In the genomic region with DNA sequence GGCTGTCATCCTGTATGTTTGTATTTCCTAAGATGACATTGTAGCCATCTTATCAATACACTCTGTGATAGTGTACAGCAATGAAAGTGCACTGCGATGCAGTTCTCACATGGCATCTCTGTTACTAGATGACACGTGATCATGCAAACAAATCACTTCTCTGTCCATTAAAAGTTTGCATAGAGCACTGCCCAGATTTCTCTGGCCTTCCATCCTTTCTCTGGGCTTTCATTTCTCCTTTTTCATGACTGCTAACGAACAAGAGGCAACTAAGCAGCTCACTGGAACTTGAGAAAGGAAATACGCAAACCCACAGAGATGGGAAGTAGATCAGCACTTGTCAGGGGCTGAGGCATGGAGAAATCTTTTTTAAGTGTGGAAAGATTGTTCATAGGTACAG, we compare ENCODE assay signal across 21 mouse cellular contexts. TPM values are rescaled to one million over a fixed set of nuclear protein-coding genes. Genes with fewer than 3 reads are reported as not detected.
DNase-seq lines count a peak whose midpoint lies in the region; ATAC-seq and TF ChIP-seq lines count a peak whose summit lies in the region.
"Had no signal": no experiment of that assay in that cellular context is flagged by ENCODE, and none has a peak within 500 bp of the region (broad histone marks: within the 10 kb centered on the region; RNA-seq: fewer than 3 reads in every experiment).

No protein-coding gene starts in this region.

- H3K9me3 ChIP-seq in liver, postnatal 0 days (ENCODE audit: low read length) = no peaks in the 10 kb centered on the region
- no peaks in the 10 kb centered on the region for H3K9me3 ChIP-seq in hindbrain, postnatal 0 days (ENCODE audit: low read length)
- H3K9me3 ChIP-seq: embryonic facial prominence, embryonic 12.5 days; heart, embryonic 12.5 days; hindbrain, embryonic 12.5 days; limb, embryonic 15.5 days; liver, embryonic 15.5 days had no signal

- H3K27me3 ChIP-seq in liver, adult 2 months (ENCODE audit: control insufficient read depth, insufficient read depth, low read length) = 0 out of 2 replicates have a peak, but pooled peaks cover 3% of the 10 kb centered on the region
- H3K27me3 ChIP-seq in liver, postnatal 0 days (ENCODE audit: insufficient read depth, low read length) = 0 out of 2 replicates have a peak, but pooled peaks cover 3% of the 10 kb centered on the region
- H3K27me3 ChIP-seq in hindbrain, postnatal 0 days (ENCODE audit: insufficient read depth, low read length) = no peaks in the 10 kb centered on the region
- H3K27me3 ChIP-seq: embryonic facial prominence, embryonic 12.5 days; heart, embryonic 12.5 days; hindbrain, embryonic 12.5 days; limb, embryonic 15.5 days had no signal

- DNase-seq in liver, adult 2 months (ENCODE audit: extremely low read depth, low read depth, low spot score) = peak; percentile 53
- DNase-seq in liver, postnatal 0 days = no peak
- peak; percentile 23 for DNase-seq in skeletal muscle tissue, adult 2 months (ENCODE audit: low read depth, low spot score)
- DNase-seq in hindbrain, postnatal 0 days (ENCODE audit: low spot score) = no peak
- no peak for DNase-seq in B cell, adult 2 months
- DNase-seq: adrenal gland, postnatal 25 days; cerebellum, adult 11 months; gastrocnemius, postnatal 25 days; kidney, adult 11 months; left cerebral cortex, postnatal 4 days; thymus, adult 18-20 months; thymus, postnatal 4 days had no signal

- TF ChIP-seq CTCF in liver, adult 2 months (IDR thresholded peaks at IDR 0.05; ENCODE audit: low read depth, low read length) = no peak
- no peak for TF ChIP-seq CTCF in liver, postnatal 0 days (IDR thresholded peaks at IDR 0.05; ENCODE audit: low read depth)
- no peak for TF ChIP-seq CTCF in bone marrow macrophage, adult 2 months (IDR thresholded peaks at IDR 0.05; ENCODE audit: low read depth, low read length)
- no peak for TF ChIP-seq CTCF in hindbrain, postnatal 0 days (IDR thresholded peaks at IDR 0.05; ENCODE audit: low read depth)

- no peak for TF ChIP-seq POLR2A in liver, adult 2 months (IDR thresholded peaks at IDR 0.05; ENCODE audit: extremely low read depth, insufficient read depth, low read length)
- no peak for TF ChIP-seq POLR2A in bone marrow macrophage, adult 2 months (IDR thresholded peaks at IDR 0.05; ENCODE audit: borderline replicate concordance, low read depth, low read length)

- H3K27ac ChIP-seq in liver, adult 2 months (replicated peaks; ENCODE audit: insufficient read depth, low read depth, low read length) = no peak overlapping the region
- no peak overlapping the region for H3K27ac ChIP-seq in liver, postnatal 0 days (ENCODE audit: low read depth)
- peak overlapping the region; percentile 100 for H3K27ac ChIP-seq in bone marrow macrophage, adult 2 months (ENCODE audit: insufficient read depth, low read depth, low read length)
- H3K27ac ChIP-seq in hindbrain, postnatal 0 days = no peak overlapping the region
- H3K27ac ChIP-seq: embryonic facial prominence, embryonic 12.5 days; hindbrain, embryonic 12.5 days; kidney, postnatal 0 days; limb, embryonic 15.5 days; liver, embryonic 15.5 days had no signal

- H3K4me1 ChIP-seq in liver, adult 2 months (ENCODE audit: control insufficient read depth, insufficient read depth, low read length) = no peaks in the 10 kb centered on the region
- no peaks in the 10 kb centered on the region for H3K4me1 ChIP-seq in liver, postnatal 0 days (ENCODE audit: insufficient read depth)
- peaks cover 35% of the 10 kb centered on the region for H3K4me1 ChIP-seq in bone marrow macrophage, adult 2 months (ENCODE audit: control insufficient read depth, insufficient read depth, low read length)
- peaks cover 6% of the 10 kb centered on the region; the same call in 1 of the 2 replicates for H3K4me1 ChIP-seq in hindbrain, postnatal 0 days (ENCODE audit: insufficient read depth, low read length)
- H3K4me1 ChIP-seq: embryonic facial prominence, embryonic 12.5 days; limb, embryonic 15.5 days; liver, embryonic 15.5 days had no signal

- 61% methylated on average over 4 of the region's 4 CpGs for WGBS in liver, adult 2 months
- WGBS in liver, postnatal 0 days (ENCODE audit: insufficient replicate concordance) = 38% methylated on average over 4 of the region's 4 CpGs
- 73% methylated on average over 4 of the region's 4 CpGs for WGBS in hindbrain, postnatal 0 days

- no peak overlapping the region for H3K4me2 ChIP-seq in liver, postnatal 0 days (ENCODE audit: low read depth, low read length)
- H3K4me2 ChIP-seq in hindbrain, postnatal 0 days (ENCODE audit: low read depth, low read length) = no peak overlapping the region
- H3K4me2 ChIP-seq: embryonic facial prominence, embryonic 12.5 days; heart, embryonic 12.5 days; hindbrain, embryonic 12.5 days; limb, embryonic 15.5 days; liver, embryonic 15.5 days had no signal

- no peak for ATAC-seq in liver, postnatal 0 days
- ATAC-seq in granulocyte monocyte progenitor cell, adult 5-6 weeks (replicated peaks; ENCODE audit: poor library complexity, severe bottlenecking) = peak; percentile 90
- ATAC-seq in hindbrain, postnatal 0 days = no peak
- ATAC-seq: lung, postnatal 0 days had no signal

- no peak for TF ChIP-seq EP300 in liver, postnatal 0 days (IDR thresholded peaks at IDR 0.05; ENCODE audit: low read depth)

- no peaks in the 10 kb centered on the region for H3K79me2 ChIP-seq in liver, adult 2 months (ENCODE audit: control insufficient read depth, insufficient read depth, low read length)

- no peaks in the 10 kb centered on the region for H3K36me3 ChIP-seq in liver, adult 2 months (ENCODE audit: control insufficient read depth, insufficient read depth, low read length)
- no peaks in the 10 kb centered on the region for H3K36me3 ChIP-seq in liver, postnatal 0 days (replicated peaks; ENCODE audit: insufficient read depth, low read length)
- no peaks in the 10 kb centered on the region for H3K36me3 ChIP-seq in hindbrain, postnatal 0 days (ENCODE audit: insufficient read depth, low read length)
- H3K36me3 ChIP-seq: embryonic facial prominence, embryonic 12.5 days; heart, embryonic 12.5 days; hindbrain, embryonic 12.5 days; limb, embryonic 15.5 days; liver, embryonic 15.5 days had no signal

- H3K9ac ChIP-seq in liver, adult 2 months (ENCODE audit: low read depth, low read length) = no peak overlapping the region
- no peak overlapping the region for H3K9ac ChIP-seq in liver, postnatal 0 days (replicated peaks)
- no peak overlapping the region for H3K9ac ChIP-seq in hindbrain, postnatal 0 days (replicated peaks; ENCODE audit: low read length)
- H3K9ac ChIP-seq: embryonic facial prominence, embryonic 12.5 days; heart, embryonic 12.5 days; hindbrain, embryonic 12.5 days; limb, embryonic 15.5 days; liver, embryonic 15.5 days had no signal

- H3K4me3 ChIP-seq in liver, adult 2 months (ENCODE audit: insufficient read depth, low read depth, low read length) = no peak overlapping the region
- H3K4me3 ChIP-seq in liver, postnatal 0 days (ENCODE audit: low read depth, low read length) = no peak overlapping the region
- no peak overlapping the region for H3K4me3 ChIP-seq in bone marrow macrophage, adult 2 months (ENCODE audit: insufficient read depth, low read length)
- no peak overlapping the region for H3K4me3 ChIP-seq in hindbrain, postnatal 0 days (ENCODE audit: low read length)
- H3K4me3 ChIP-seq: embryonic facial prominence, embryonic 12.5 days; heart, embryonic 12.5 days; hindbrain, embryonic 12.5 days; limb, embryonic 15.5 days; liver, embryonic 15.5 days had no signal

RNA-seq across cellular contexts. Expression of a gene that starts 17.2 kb away (rescaled TPM):
- 27.3 and 28.4 TPM in 2 replicates for total RNA-seq in liver, adult 2 months (2014; rRNA removed)
- polyA plus RNA-seq in liver, adult 2 months (2012; rRNA removed) = 11.6 and 14.2 TPM in 2 replicates
- polyA plus RNA-seq in liver, postnatal 0 days (2015; fragmentation: Nextera tagmentation; extraction: Ambion mirVana) = 8.1 and 9.2 TPM in 2 replicates
- 55.1 and 56.1 TPM in 2 replicates for polyA plus RNA-seq in bone marrow macrophage, adult 2 months (2012; ENCODE audit: insufficient read depth, insufficient read length, missing spikeins)
- total RNA-seq in granulocyte monocyte progenitor cell, adult 5-6 weeks (2014; fragmentation: Nextera tagmentation) = 29.0 and 32.5 TPM in 2 replicates
- total RNA-seq in granulocyte monocyte progenitor cell, adult 5-6 weeks (2017) = 26.9 and 31.6 TPM in 2 replicates
- 40.2 and 42.4 TPM in 2 replicates for total RNA-seq in hindbrain, postnatal 0 days (2014; rRNA removed)
- polyA plus RNA-seq in hindbrain, postnatal 0 days (2015; fragmentation: Nextera tagmentation; extraction: Ambion mirVana) = 25.2 and 26.1 TPM in 2 replicates

Comparison
In these comparisons a context has a peak if more than half of its experiments do, and no peak if none do; other contexts are left out.
1. DNase-seq: peak in liver, adult 2 months (single experiment) and skeletal muscle tissue, adult 2 months (single experiment); none in liver, postnatal 0 days (single experiment), hindbrain, postnatal 0 days (single experiment) and B cell, adult 2 months (0 of 2).